Mouse (Mus musculus) embryonic facial prominence, embryonic 13.5 days (tissue): ENCODE results near the gene Pard3. TPM values are rescaled to one million over a fixed set of nuclear protein-coding genes. Genes with fewer than 3 reads are reported as not detected.
A peak's percentile ranks its signal among the peaks of the same experiment; 100 is the strongest.

ENCODE experiments used
- ATAC-seq: fragments of 200-750 bp; cut with Nextera tagmentation; 2 replicates; pipeline ENCODE4 v1.8.0; 2017; ENCODE audit warnings: low read depth; ENCODE audit not compliant: insufficient number of reproducible peaks, insufficient read depth, low FRiP score, low TSS enrichment
- H3K27ac ChIP-seq: fragments of 300-500 bp; sonication (generic); 2 replicates; pipeline ENCODE4 v1.5.1; 2015; ENCODE audit warnings: moderate library complexity, mild to moderate bottlenecking, inconsistent platforms
- H3K27me3 ChIP-seq: fragments of 300-500 bp; sonication (generic); 2 replicates; pipeline ENCODE4 v1.6.1; 2015; ENCODE audit warnings: mild to moderate bottlenecking, inconsistent platforms
- H3K36me3 ChIP-seq: fragments of 300-500 bp; sonication (generic); 2 replicates; pipeline ENCODE4 v1.6.1; 2015; ENCODE audit warnings: mild to moderate bottlenecking, inconsistent platforms
- H3K4me1 ChIP-seq: fragments of 300-500 bp; sonication (generic); 2 replicates; pipeline ENCODE4 v1.6.1; 2015; ENCODE audit warnings: inconsistent platforms
- H3K4me2 ChIP-seq: fragments of 300-500 bp; sonication (generic); 2 replicates; pipeline ENCODE4 v1.6.1; 2015; ENCODE audit warnings: moderate library complexity, mild to moderate bottlenecking, inconsistent platforms
- H3K4me3 ChIP-seq: fragments of 300-500 bp; sonication (generic); 2 replicates; pipeline ENCODE4 v1.5.1; 2015; ENCODE audit warnings: mild to moderate bottlenecking, inconsistent platforms
- H3K9ac ChIP-seq: fragments of 300-500 bp; sonication (generic); 2 replicates; pipeline ENCODE4 v1.6.1; 2015; ENCODE audit warnings: mild to moderate bottlenecking, inconsistent platforms
- H3K9me3 ChIP-seq: fragments of 300-500 bp; sonication (generic); 2 replicates; pipeline ENCODE4 v1.6.1; 2016; ENCODE audit warnings: inconsistent platforms
- WGBS: fragments of 180-500 bp; shearing (Covaris S2); methylation state at CpG from one replicate; pipeline ENCODE4 v1.1.7; 2015; ENCODE audit warnings: mixed read lengths; 5-methylcytosine and 5-hydroxymethylcytosine counted together
- polyA plus RNA-seq: library from polyadenylated mRNA; unstranded; fragments of >200 nt; fragmentation: Nextera tagmentation; extraction: Ambion mirVana; gene quantifications from 2 replicates; pipeline ENCODE4 v1.2.1, GENCODE M21; 2015

The Pard3 gene
- 35.6 and 36.4 TPM in 2 replicates for polyA plus RNA-seq

GRCm38 (mm10) chr8:127063551-127064360 is at the start of gene Pard3:
TSS of gene Pard3 (plus strand) at chr8:127063893.
- WGBS: under 1% methylated on average over 95 of the region's 98 CpGs
- H3K4me1 ChIP-seq: peaks cover 44% of the 10 kb centered on the region
- no peaks in the 10 kb centered on the region for H3K27me3 ChIP-seq
- H3K9me3 ChIP-seq: no peaks in the 10 kb centered on the region
- H3K4me3 ChIP-seq: peak within 1 kb of the TSS; percentile 96
- H3K27ac ChIP-seq: peak within 1 kb of the TSS; percentile 98
- ATAC-seq: peak; percentile 88
- H3K9ac ChIP-seq: peak within 1 kb of the TSS; percentile 99
- H3K36me3 ChIP-seq: no peaks in the 10 kb centered on the region
- H3K4me2 ChIP-seq: peak within 1 kb of the TSS; percentile 72

- Histone ChIP-seq H3K4me1 (0 out of 2 replicates have a peak, but pooled peaks cover 3% of the 10 kb centered on the region), H3K9me3 (peaks cover 5% of the 10 kb centered on the region; the same call in 1 of the 2 replicates), H3K4me3 (no peak overlapping the region), H3K27me3 (no peaks in the 10 kb centered on the region), H3K9ac (no peak overlapping the region), H3K27ac (no peak overlapping the region), H3K4me2 (no peak overlapping the region), H3K36me3 (no peaks in the 10 kb centered on the region)
- WGBS: 87% methylated on average over 1 of the region's 1 CpGs
- no peak for ATAC-seq
Observed at GRCm38 (mm10) chr8:127021830-127022229, 41.9 kb upstream of the Pard3 start.

GRCm38 (mm10) chr8:127025256-127025717 is 38.4 kb upstream of the Pard3 start:
- peak overlapping the region; percentile 4 for H3K4me2 ChIP-seq
- peak; percentile 59; the same call in 1 of the 2 replicates for ATAC-seq

GRCm38 (mm10) chr8:127025775-127026174 is 37.9 kb upstream of the Pard3 start:
- 45% methylated on average over 11 of the region's 11 CpGs for WGBS
- H3K4me1 ChIP-seq: 0 out of 2 replicates have a peak, but pooled peaks cover 3% of the 10 kb centered on the region
- H3K27me3 ChIP-seq: no peaks in the 10 kb centered on the region
- H3K9me3 ChIP-seq: no peaks in the 10 kb centered on the region
- ATAC-seq: no peak
- H3K4me2 ChIP-seq: peak overlapping the region; percentile 4
- no peak overlapping the region for H3K4me3 ChIP-seq
- no peak overlapping the region for H3K9ac ChIP-seq
- H3K36me3 ChIP-seq: no peaks in the 10 kb centered on the region
- H3K27ac ChIP-seq: peak overlapping the region; percentile 81

More at GRCm38 (mm10) chr8:127025256-127025717, 38.4 kb upstream of the Pard3 start:
- H3K27me3 ChIP-seq: no peaks in the 10 kb centered on the region
- H3K4me3 ChIP-seq: no peak overlapping the region
- no peak overlapping the region for H3K9ac ChIP-seq
- H3K27ac ChIP-seq: peak overlapping the region; percentile 81
- no peaks in the 10 kb centered on the region for H3K9me3 ChIP-seq
- 0 out of 2 replicates have a peak, but pooled peaks cover 3% of the 10 kb centered on the region for H3K4me1 ChIP-seq
- no peaks in the 10 kb centered on the region for H3K36me3 ChIP-seq
- 31% methylated on average over 11 of the region's 11 CpGs for WGBS

- H3K4me1 ChIP-seq: no peaks in the 10 kb centered on the region
- H3K27me3 ChIP-seq: no peaks in the 10 kb centered on the region
- H3K36me3 ChIP-seq: no peaks in the 10 kb centered on the region
- H3K27ac ChIP-seq: no peak overlapping the region
- H3K4me2 ChIP-seq: no peak overlapping the region
- no peak overlapping the region for H3K4me3 ChIP-seq
- no peak overlapping the region for H3K9ac ChIP-seq
- 81% methylated on average over 5 of the region's 5 CpGs for WGBS
- ATAC-seq: no peak
- no peaks in the 10 kb centered on the region for H3K9me3 ChIP-seq
Observed at GRCm38 (mm10) chr8:127031476-127031875, 32.2 kb upstream of the Pard3 start.

- ATAC-seq: no peak
- H3K27me3 ChIP-seq: no peaks in the 10 kb centered on the region
- H3K4me1 ChIP-seq: no peaks in the 10 kb centered on the region
- H3K9me3 ChIP-seq: no peaks in the 10 kb centered on the region
- H3K4me3 ChIP-seq: no peak overlapping the region
- no peak overlapping the region for H3K27ac ChIP-seq
- H3K9ac ChIP-seq: no peak overlapping the region
- H3K4me2 ChIP-seq: no peak overlapping the region
- H3K36me3 ChIP-seq: no peaks in the 10 kb centered on the region
- 64% methylated on average over 4 of the region's 4 CpGs for WGBS
Observed at GRCm38 (mm10) chr8:127038928-127039327, 24.8 kb upstream of the Pard3 start.

- H3K4me2 ChIP-seq: no peak overlapping the region
- H3K9me3 ChIP-seq: no peaks in the 10 kb centered on the region
- no peaks in the 10 kb centered on the region for H3K27me3 ChIP-seq
- no peaks in the 10 kb centered on the region for H3K36me3 ChIP-seq
- H3K4me3 ChIP-seq: no peak overlapping the region
- H3K9ac ChIP-seq: no peak overlapping the region
- ATAC-seq: no peak
- 66% methylated on average over 5 of the region's 5 CpGs for WGBS
- H3K4me1 ChIP-seq: no peaks in the 10 kb centered on the region
- no peak overlapping the region for H3K27ac ChIP-seq
Observed at GRCm38 (mm10) chr8:127049996-127050395, 13.7 kb upstream of the Pard3 start.

- Histone ChIP-seq H3K4me3 (no peak overlapping the region), H3K4me2 (no peak overlapping the region), H3K9me3 (no peaks in the 10 kb centered on the region), H3K27me3 (no peaks in the 10 kb centered on the region), H3K36me3 (no peaks in the 10 kb centered on the region), H3K9ac (no peak overlapping the region), H3K4me1 (no peaks in the 10 kb centered on the region), H3K27ac (no peak overlapping the region)
- WGBS: 73% methylated on average over 10 of the region's 10 CpGs
- no peak for ATAC-seq
Observed at GRCm38 (mm10) chr8:127052132-127052531, 11.6 kb upstream of the Pard3 start.

- no peak overlapping the region for H3K4me3 ChIP-seq
- no peaks in the 10 kb centered on the region for H3K4me1 ChIP-seq
- ATAC-seq: no peak
- H3K4me2 ChIP-seq: no peak overlapping the region
- H3K27me3 ChIP-seq: no peaks in the 10 kb centered on the region
- no peaks in the 10 kb centered on the region for H3K36me3 ChIP-seq
- no peak overlapping the region for H3K9ac ChIP-seq
- H3K9me3 ChIP-seq: no peaks in the 10 kb centered on the region
- H3K27ac ChIP-seq: no peak overlapping the region
- WGBS: 51% methylated on average over 4 of the region's 4 CpGs
Observed at GRCm38 (mm10) chr8:127055081-127055480, 8.6 kb upstream of the Pard3 start.

GRCm38 (mm10) chr8:127058759-127059158 is 4.9 kb upstream of the Pard3 start:
- no peaks in the 10 kb centered on the region for H3K27me3 ChIP-seq
- WGBS: 91% methylated on average over 2 of the region's 2 CpGs
- H3K27ac ChIP-seq: no peak overlapping the region
- H3K36me3 ChIP-seq: no peaks in the 10 kb centered on the region
- H3K9me3 ChIP-seq: no peaks in the 10 kb centered on the region
- peaks cover 8% of the 10 kb centered on the region for H3K4me1 ChIP-seq
- ATAC-seq: no peak
- H3K4me3 ChIP-seq: no peak overlapping the region
- no peak overlapping the region for H3K4me2 ChIP-seq
- no peak overlapping the region for H3K9ac ChIP-seq

GRCm38 (mm10) chr8:127059826-127060225 is 3.9 kb upstream of the Pard3 start:
- Histone ChIP-seq H3K4me3 (no peak overlapping the region), H3K4me1 (peaks cover 8% of the 10 kb centered on the region), H3K36me3 (no peaks in the 10 kb centered on the region), H3K9ac (no peak overlapping the region), H3K27me3 (no peaks in the 10 kb centered on the region), H3K9me3 (no peaks in the 10 kb centered on the region), H3K27ac (no peak overlapping the region), H3K4me2 (no peak overlapping the region)
- ATAC-seq: no peak
- WGBS: 57% methylated on average over 2 of the region's 2 CpGs
